Mouse (Mus musculus) Patski (cell line): Measurements from ENCODE around the gene Gpx7. TPM values are rescaled to one million over a fixed set of nuclear protein-coding genes. Genes with fewer than 3 reads are reported as not detected.

Experiments
- ATAC-seq: fragments of 100-300 bp; one replicate; pipeline ENCODE4 v1.8.0; 2021
- CTCF ChIA-PET: fragments of 350-600 bp; sonication (Branson Sonifier 250); formaldehyde crosslinking; loops from one replicate; lab custom pipeline; 2022; ENCODE audit warnings: inconsistent platforms; lab: Charles Lee
- POLR2A ChIA-PET: fragments of 350-600 bp; sonication (Branson Sonifier 250); formaldehyde crosslinking; loops from one replicate; lab custom pipeline; 2022; ENCODE audit warnings: antibody characterized with exemption, inconsistent platforms; lab: Charles Lee
- DNase-seq: peaks from one replicate; pipeline ENCODE4 v3.0.0-alpha.2; 2011; ENCODE audit warnings: low read depth, low spot score
- H3K27me3 ChIP-seq: fragments of 371-371 bp; one replicate; pipeline ENCODE4 v1.5.1; 2021
- CTCF ChIP-seq: fragments of 100-300 bp; IDR thresholded peaks from one replicate; pipeline ENCODE4 v1.5.1; 2021
- in situ Hi-C: fragments of 300-500 bp; cut with MboI; formaldehyde crosslinking; loops from 3 replicates; pipeline ENCODE4 v1.11.1; 2018; ENCODE audit warnings: low pct_unique_long_range_greater_than_20kb, mixed read lengths
- polyA plus RNA-seq: library from polyadenylated mRNA; unstranded; gene quantifications from one replicate; pipeline ENCODE4 v1.2.3, GENCODE M21; 2021

The Gpx7 gene
- polyA plus RNA-seq, result not detected

- H3K27me3 ChIP-seq, result no peaks in the 10 kb centered on the region
- TF ChIP-seq CTCF, result no peak
- in situ Hi-C loops, result loop anchor here (10.0 kb wide), 1 partner anchor 48 kb away; the partner anchor contains the start of gene Tut4
- ChIA-PET CTCF (no interaction called here), POLR2A (interaction anchor here (0.5 to 1.0 kb wide), 2 partner anchors 9 to 1128 kb away, joined by 3 read pairs; no protein-coding TSS in a partner anchor)
- DNase-seq (no peak), ATAC-seq (no peak)
Observed at GRCm38 (mm10) chr4:108406861-108407401, at the start of gene Gpx7. Gpx7 (minus strand) TSS chr4:108406961.

GRCm38 (mm10) chr4:108456028-108456427 is 49.3 kb upstream of the Gpx7 start:
- ATAC-seq, result no peak
- ChIA-PET POLR2A (no interaction called here), CTCF (no interaction called here)

GRCm38 (mm10) chr4:108448091-108448490 is 41.3 kb upstream of the Gpx7 start:
- no peak for TF ChIP-seq CTCF
- no peaks in the 10 kb centered on the region for H3K27me3 ChIP-seq
- ATAC-seq, result no peak
- in situ Hi-C loops, result no loop called here
- CTCF ChIA-PET, result no interaction called here
- POLR2A ChIA-PET, result no interaction called here
- DNase-seq, result no peak

More at GRCm38 (mm10) chr4:108456028-108456427, 49.3 kb upstream of the Gpx7 start:
- DNase-seq, result no peak
- no peaks in the 10 kb centered on the region for H3K27me3 ChIP-seq
- TF ChIP-seq CTCF, result no peak
- in situ Hi-C loops, result loop anchor here (5.0 to 10.0 kb wide), 2 partner anchors 51 to 104 kb away; partner anchors contain the start of gene Gpx7

GRCm38 (mm10) chr4:108438082-108438840 is 31.5 kb upstream of the Gpx7 start:
- ChIA-PET CTCF (interaction anchor here (0.7 kb wide), 1 partner anchor 99 kb away, joined by 3 read pairs; no protein-coding TSS in a partner anchor), POLR2A (no interaction called here)
- no peaks in the 10 kb centered on the region for H3K27me3 ChIP-seq
- no peak for TF ChIP-seq CTCF
- in situ Hi-C loops, result no loop called here
- DNase-seq (no peak), ATAC-seq (no peak)

GRCm38 (mm10) chr4:108436225-108436624 is 29.5 kb upstream of the Gpx7 start:
- TF ChIP-seq CTCF, result no peak
- ATAC-seq, result no peak
- ChIA-PET CTCF (no interaction called here), POLR2A (no interaction called here)
- in situ Hi-C loops, result no loop called here
- H3K27me3 ChIP-seq, result no peaks in the 10 kb centered on the region
- no peak for DNase-seq

GRCm38 (mm10) chr4:108435646-108436045 is 28.9 kb upstream of the Gpx7 start:
- TF ChIP-seq CTCF, result no peak
- in situ Hi-C loops, result no loop called here
- ATAC-seq (no peak), DNase-seq (no peak)
- ChIA-PET POLR2A (no interaction called here), CTCF (no interaction called here)
- H3K27me3 ChIP-seq, result no peaks in the 10 kb centered on the region

- H3K27me3 ChIP-seq, result no peaks in the 10 kb centered on the region
- no peak for DNase-seq
- ChIA-PET CTCF (no interaction called here), POLR2A (interaction anchor here (0.5 kb wide), 1 partner anchor 67 kb away, joined by 9 read pairs; no protein-coding TSS in a partner anchor)
- TF ChIP-seq CTCF, result no peak
- ATAC-seq, result no peak
- in situ Hi-C loops, result loop anchor here (5.0 kb wide), 1 partner anchor 47 kb away; no protein-coding TSS in a partner anchor
Observed at GRCm38 (mm10) chr4:108434781-108435180, 28.0 kb upstream of the Gpx7 start.

GRCm38 (mm10) chr4:108434221-108434620 is 27.5 kb upstream of the Gpx7 start:
- CTCF ChIA-PET, result no interaction called here
- POLR2A ChIA-PET, result no interaction called here
- DNase-seq (no peak), ATAC-seq (no peak)
- no peaks in the 10 kb centered on the region for H3K27me3 ChIP-seq
- in situ Hi-C loops, result loop anchor here (5.0 kb wide), 1 partner anchor 47 kb away; no protein-coding TSS in a partner anchor
- no peak for TF ChIP-seq CTCF

- no peak for DNase-seq
- no peak for TF ChIP-seq CTCF
- in situ Hi-C loops, result loop anchor here (5.0 kb wide), 1 partner anchor 46 kb away; no protein-coding TSS in a partner anchor
- no peak for ATAC-seq
- POLR2A ChIA-PET, result no interaction called here
- H3K27me3 ChIP-seq, result no peaks in the 10 kb centered on the region
- CTCF ChIA-PET, result no interaction called here
Observed at GRCm38 (mm10) chr4:108433341-108433740, 26.6 kb upstream of the Gpx7 start.

- no peak for DNase-seq
Observed at GRCm38 (mm10) chr4:108431561-108431936, 24.8 kb upstream of the Gpx7 start.

More at GRCm38 (mm10) chr4:108431561-108431936, 24.8 kb upstream of the Gpx7 start:
- ATAC-seq, result no peak
- no peaks in the 10 kb centered on the region for H3K27me3 ChIP-seq
- in situ Hi-C loops, result loop anchor here (5.0 kb wide), 1 partner anchor 44 kb away; no protein-coding TSS in a partner anchor
- ChIA-PET CTCF (interaction anchor here (0.6 kb wide), 1 partner anchor 458 kb away, joined by 3 read pairs; no protein-coding TSS in a partner anchor), POLR2A (interaction anchor here (0.6 kb wide), 1 partner anchor 392 kb away, joined by 4 read pairs; no protein-coding TSS in a partner anchor)
- TF ChIP-seq CTCF, result no peak
